Mouse (Mus musculus): ENCODE measurements at regions not wholly inside any gene's neighbourhood (a gene's known extent, or its start where the extent isn't known, plus 50 kb on each side); places are given as distances from the start of the nearest gene placed in this dataset.
A peak's percentile ranks its signal among the peaks of the same experiment; 100 is the strongest.

GRCm38 (mm10) chr3:56302346-56303185, 119.1 kb upstream of the Nbea start:
- no peak for DNase-seq (ENCODE audit: extremely low read depth, insufficient read length, low spot score)

DNA sequence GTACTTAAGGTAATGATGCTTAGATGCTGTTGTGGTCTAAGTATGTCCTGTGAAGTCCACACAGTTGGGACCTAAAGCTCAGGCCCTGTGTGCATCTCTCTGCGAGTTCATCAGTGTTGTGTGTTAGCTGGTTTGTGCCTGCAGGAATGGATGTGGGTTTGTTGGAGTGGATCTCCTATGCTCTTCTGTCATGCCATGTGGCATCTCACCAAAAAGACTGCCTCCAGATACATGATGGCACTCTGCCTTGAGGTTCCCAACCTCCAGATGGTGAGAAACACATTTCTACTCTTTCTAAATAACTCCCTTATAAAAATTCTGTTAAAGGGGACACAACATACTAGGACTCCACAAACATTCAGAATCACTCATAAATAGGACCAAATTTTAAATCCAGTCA, 117.3 kb upstream of the Nbea start:
- no peak for DNase-seq (ENCODE audit: extremely low read depth, insufficient read length, low spot score)

- DNase-seq (ENCODE audit: extremely low read depth, insufficient read length, low spot score), result no peak
Measured at GRCm38 (mm10) chr3:56295578-56295977, 112.1 kb upstream of the Nbea start.

DNA sequence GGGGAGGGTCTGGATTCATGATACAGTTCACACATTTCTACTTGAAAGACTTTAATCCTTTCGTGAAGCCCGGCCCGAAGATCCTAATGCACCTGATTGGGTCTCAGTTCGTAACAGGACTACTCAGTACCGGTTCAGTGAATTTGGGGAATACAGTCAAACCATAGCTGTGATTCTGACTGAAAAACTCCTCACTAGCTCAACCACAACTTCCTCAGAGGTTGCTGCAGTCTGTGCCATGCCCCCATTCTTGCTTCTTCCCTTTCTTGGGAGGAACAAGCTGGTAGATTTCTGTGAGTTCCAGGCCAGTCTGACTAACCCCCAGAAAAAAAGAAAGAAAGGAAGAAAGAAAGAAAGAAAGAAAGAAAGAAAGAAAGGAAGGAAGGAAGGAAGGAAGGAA, 98.0 kb upstream of the Nbea start:
- DNase-seq (ENCODE audit: extremely low read depth, insufficient read length, low spot score), result no peak

DNA sequence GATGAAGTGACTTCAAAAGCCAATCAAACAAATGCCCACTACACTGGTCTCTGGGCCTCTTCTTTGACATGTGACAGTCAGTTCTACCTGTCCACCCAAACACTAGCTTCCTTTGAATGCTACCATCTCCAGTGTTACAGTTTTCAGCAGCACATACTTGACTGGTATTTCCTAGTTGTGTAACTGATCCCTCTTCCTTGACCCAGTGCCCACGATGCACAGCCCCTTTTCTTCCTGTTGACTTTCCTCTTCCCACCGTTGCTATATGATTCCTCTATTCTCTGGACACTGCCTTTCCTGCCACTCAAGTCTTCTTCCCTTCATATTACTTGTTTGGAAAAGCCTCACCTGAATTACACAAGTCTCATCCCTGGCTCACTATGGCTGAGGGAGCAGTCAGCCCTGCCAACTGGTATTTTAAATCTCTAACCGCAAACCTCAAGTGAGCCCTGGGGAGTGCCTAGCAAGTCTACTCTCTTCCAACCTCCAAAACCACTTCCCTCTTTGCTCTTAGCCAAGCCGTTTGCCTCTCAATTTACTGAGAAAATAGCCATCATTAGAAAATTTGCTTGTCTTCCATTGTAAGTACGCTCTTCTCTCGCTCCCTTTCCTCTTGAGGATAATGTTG, 96.9 kb upstream of the Nbea start:
- DNase-seq (ENCODE audit: extremely low read depth, insufficient read length, low spot score), result peak; percentile 35

DNA sequence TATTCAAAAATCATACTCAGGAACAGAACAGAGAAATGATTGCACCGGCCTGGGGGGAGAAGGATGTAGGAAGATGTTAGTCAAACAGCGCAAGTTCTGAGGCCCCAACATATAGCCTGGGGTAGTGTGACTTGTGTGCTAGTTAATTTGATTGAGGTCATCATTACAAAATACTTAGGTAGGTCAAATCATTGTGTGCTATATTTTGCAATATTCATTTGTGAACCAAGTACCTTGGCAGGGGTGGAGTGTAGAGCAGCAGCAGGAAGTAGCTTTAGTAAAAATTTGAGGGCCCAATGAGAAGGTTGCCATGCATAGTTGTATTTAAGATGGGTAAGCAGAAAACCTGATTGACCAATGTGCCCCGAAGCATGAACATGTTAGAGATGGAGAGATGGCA, 89.1 kb upstream of the Nbea start:
- DNase-seq (ENCODE audit: extremely low read depth, insufficient read length, low spot score), result no peak

DNA sequence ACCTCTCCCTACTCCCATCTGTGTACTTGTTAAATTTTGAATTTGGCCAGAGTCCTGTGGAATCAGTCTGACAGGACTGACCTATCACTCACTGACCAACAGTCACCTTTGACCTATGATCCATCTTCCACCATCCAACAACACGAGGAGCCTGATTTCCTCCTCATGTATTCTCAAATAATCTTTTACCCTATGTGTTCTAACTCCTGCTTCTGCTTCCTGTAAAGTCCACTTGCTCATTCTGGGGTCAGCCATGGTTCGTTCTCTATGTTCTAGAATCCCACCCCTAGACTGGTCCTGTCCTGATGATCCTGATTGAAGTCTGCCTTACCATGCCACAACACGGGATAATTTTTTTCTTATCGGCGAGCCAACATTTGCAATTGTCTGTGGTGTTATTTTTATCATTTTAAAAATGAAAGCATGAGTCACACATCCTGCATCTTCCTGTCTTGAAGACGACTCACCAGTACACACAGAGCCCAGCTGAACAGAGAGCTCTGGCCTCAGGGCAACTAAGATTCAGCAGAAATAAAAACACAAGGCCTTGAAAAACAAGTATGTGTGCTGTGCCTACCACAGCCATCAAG, 86.8 kb upstream of the Nbea start:
- DNase-seq (ENCODE audit: extremely low read depth, insufficient read length, low spot score), result peak; percentile 11

GRCm38 (mm10) chr3:56261800-56262561, 78.5 kb upstream of the Nbea start:
- no peak for DNase-seq (ENCODE audit: extremely low read depth, insufficient read length, low spot score)

DNA sequence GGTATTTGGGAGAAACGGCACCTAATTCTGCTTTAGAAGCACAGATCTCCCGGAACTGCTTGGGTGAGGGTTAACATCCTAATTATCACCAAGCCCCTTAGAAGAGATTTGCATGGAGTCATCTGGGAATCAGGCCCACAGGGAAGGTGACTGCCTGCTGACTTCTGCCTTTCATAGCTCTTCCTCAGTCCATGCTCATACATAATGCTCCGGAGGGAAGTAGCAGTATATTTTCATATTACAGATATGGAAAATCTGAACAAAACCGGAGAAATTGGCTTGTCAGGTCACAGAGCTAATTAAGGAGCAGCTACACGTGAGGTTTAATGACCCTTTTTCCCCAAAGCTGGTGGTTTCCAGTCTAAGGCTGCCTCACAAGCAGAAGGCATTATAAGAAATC, 72.8 kb upstream of the Nbea start:
- DNase-seq (ENCODE audit: extremely low read depth, insufficient read length, low spot score), result no peak

- no peak for DNase-seq (ENCODE audit: extremely low read depth, insufficient read length, low spot score)
Measured at GRCm38 (mm10) chr3:56244370-56244769, 60.9 kb upstream of the Nbea start.

- no peak for DNase-seq (ENCODE audit: extremely low read depth, insufficient read length, low spot score)
Measured at GRCm38 (mm10) chr3:56238228-56238627, 54.7 kb upstream of the Nbea start.

GRCm38 (mm10) chr3:56236163-56236562, 52.7 kb upstream of the Nbea start:
- DNase-seq (ENCODE audit: extremely low read depth, insufficient read length, low spot score), result no peak

Data from 3134 (cell line).